14 mouse cellular contexts compared by ENCODE assay signal in the genomic region with DNA sequence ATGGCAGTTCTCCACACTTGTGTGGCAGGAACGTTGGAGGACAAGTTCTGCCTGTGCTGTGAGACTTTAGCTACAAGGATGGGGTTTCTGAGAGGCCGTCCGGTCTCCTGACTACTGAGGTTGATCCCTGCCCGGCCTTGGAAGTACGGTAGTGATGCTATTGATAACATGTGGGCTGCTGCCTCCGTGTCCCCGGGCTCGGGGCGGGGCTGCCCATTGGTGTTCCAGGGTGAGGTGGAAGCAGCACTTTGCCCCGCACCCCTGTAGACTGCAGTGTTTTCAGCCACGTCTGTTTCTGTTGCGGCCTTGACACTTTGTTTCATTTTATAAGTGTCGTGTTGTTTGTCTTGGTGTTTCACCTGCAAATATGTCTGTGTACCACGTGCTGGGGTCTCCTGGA. TPM values are rescaled to one million over a fixed set of nuclear protein-coding genes. Genes with fewer than 3 reads are reported as not detected.
A peak's percentile ranks its signal among the peaks of the same experiment; 100 is the strongest.
DNase-seq lines count a peak whose midpoint lies in the region; ATAC-seq and TF ChIP-seq lines count a peak whose summit lies in the region.
"Had no signal": no experiment of that assay in that cellular context is flagged by ENCODE, and none has a peak within 500 bp of the region (broad histone marks: within the 10 kb centered on the region; RNA-seq: fewer than 3 reads in every experiment).

No protein-coding gene starts in this region.

- no peak for TF ChIP-seq CTCF in kidney, postnatal 0 days (IDR thresholded peaks at IDR 0.05; ENCODE audit: low read depth)
- TF ChIP-seq CTCF in G1E (IDR thresholded peaks at IDR 0.05; ENCODE audit: low read depth, low read length), result no peak
- no peak for TF ChIP-seq CTCF in thymus, adult 2 months (IDR thresholded peaks at IDR 0.05; ENCODE audit: borderline replicate concordance, control insufficient read depth, extremely low read depth, insufficient read depth, low read length, poor library complexity)

- 74% methylated on average over 14 of the region's 14 CpGs for WGBS in kidney, postnatal 0 days
- WGBS in kidney, embryonic 14.5 days, result 78% methylated on average over 14 of the region's 14 CpGs
- WGBS in limb, embryonic 14.5 days, result 88% methylated on average over 14 of the region's 14 CpGs
- 98% methylated on average over 14 of the region's 14 CpGs for WGBS in thymus, adult 2 months

- 0 out of 2 replicates have a peak overlapping the region, but pooled peaks have one; percentile 11 for H3K27ac ChIP-seq in kidney, postnatal 0 days
- H3K27ac ChIP-seq in kidney, embryonic 14.5 days (ENCODE audit: low read depth, low read length), result no peak overlapping the region
- H3K27ac ChIP-seq in limb, embryonic 14.5 days (replicated peaks; ENCODE audit: low read depth, low read length), result 0 out of 2 replicates have a peak overlapping the region, but pooled peaks have one; percentile 7
- no peak overlapping the region for H3K27ac ChIP-seq in thymus, adult 2 months (ENCODE audit: control insufficient read depth, insufficient read depth, low read length)
- H3K27ac ChIP-seq: hindbrain, embryonic 12.5 days; midbrain, embryonic 15.5 days had no signal

- peaks cover 12% of the 10 kb centered on the region; the same call in 1 of the 2 replicates for H3K36me3 ChIP-seq in kidney, postnatal 0 days (ENCODE audit: insufficient read depth, low read length)
- H3K36me3 ChIP-seq in kidney, embryonic 14.5 days (ENCODE audit: control insufficient read depth, insufficient read depth, low read length), result peaks cover 10% of the 10 kb centered on the region; the same call in 1 of the 2 replicates
- peaks cover 87% of the 10 kb centered on the region for H3K36me3 ChIP-seq in G1E (replicated peaks)
- H3K36me3 ChIP-seq in limb, embryonic 14.5 days (ENCODE audit: control insufficient read depth, insufficient read depth, low read length), result peaks cover 25% of the 10 kb centered on the region
- H3K36me3 ChIP-seq in thymus, adult 2 months (ENCODE audit: control insufficient read depth, insufficient read depth, low read length), result 0 out of 2 replicates have a peak, but pooled peaks cover 1% of the 10 kb centered on the region

- H3K4me2 ChIP-seq in kidney, postnatal 0 days (ENCODE audit: low read length), result no peak overlapping the region
- no peak overlapping the region for H3K4me2 ChIP-seq in kidney, embryonic 14.5 days (replicated peaks; ENCODE audit: low read depth, low read length)
- no peak overlapping the region for H3K4me2 ChIP-seq in limb, embryonic 14.5 days (replicated peaks; ENCODE audit: low read depth, low read length, severe bottlenecking)
- H3K4me2 ChIP-seq: hindbrain, embryonic 12.5 days; midbrain, embryonic 15.5 days had no signal

- H3K27me3 ChIP-seq in kidney, postnatal 0 days (ENCODE audit: insufficient read depth, low read length), result no peaks in the 10 kb centered on the region
- H3K27me3 ChIP-seq in kidney, embryonic 14.5 days (ENCODE audit: control insufficient read depth, insufficient read depth, low read length), result no peaks in the 10 kb centered on the region
- H3K27me3 ChIP-seq in G1E (ENCODE audit: insufficient read depth, low read length), result no peaks in the 10 kb centered on the region
- H3K27me3 ChIP-seq in limb, embryonic 14.5 days (ENCODE audit: control insufficient read depth, insufficient read depth, low read length), result no peaks in the 10 kb centered on the region
- no peaks in the 10 kb centered on the region for H3K27me3 ChIP-seq in thymus, adult 2 months (ENCODE audit: control insufficient read depth, insufficient read depth, low read length)
- H3K27me3 ChIP-seq: hindbrain, embryonic 12.5 days; midbrain, embryonic 15.5 days had no signal

- H3K9me3 ChIP-seq in kidney, postnatal 0 days (replicated peaks; ENCODE audit: low read length), result no peaks in the 10 kb centered on the region
- no peaks in the 10 kb centered on the region for H3K9me3 ChIP-seq in kidney, embryonic 14.5 days (ENCODE audit: control insufficient read depth, low read length)
- no peaks in the 10 kb centered on the region for H3K9me3 ChIP-seq in G1E (replicated peaks)
- H3K9me3 ChIP-seq in limb, embryonic 14.5 days (ENCODE audit: control insufficient read depth, low read length), result no peaks in the 10 kb centered on the region
- H3K9me3 ChIP-seq: hindbrain, embryonic 12.5 days; midbrain, embryonic 15.5 days had no signal

- TF ChIP-seq POLR2A in limb, embryonic 14.5 days (IDR thresholded peaks at IDR 0.05; ENCODE audit: borderline replicate concordance, extremely low read depth, insufficient read depth, insufficient read length), result no peak
- TF ChIP-seq POLR2A in thymus, adult 2 months (IDR thresholded peaks at IDR 0.05; ENCODE audit: control insufficient read depth, extremely low read depth, insufficient read depth, low read length, poor library complexity), result no peak

- H3K9ac ChIP-seq in kidney, postnatal 0 days (ENCODE audit: low read depth, low read length), result no peak overlapping the region
- no peak overlapping the region for H3K9ac ChIP-seq in kidney, embryonic 14.5 days (ENCODE audit: low read depth, low read length)
- no peak overlapping the region for H3K9ac ChIP-seq in limb, embryonic 14.5 days (ENCODE audit: low read depth, low read length, severe bottlenecking)
- H3K9ac ChIP-seq: hindbrain, embryonic 12.5 days; midbrain, embryonic 15.5 days had no signal

- peaks cover 20% of the 10 kb centered on the region for H3K4me1 ChIP-seq in kidney, postnatal 0 days (replicated peaks; ENCODE audit: insufficient read depth, low read length)
- peaks cover 27% of the 10 kb centered on the region for H3K4me1 ChIP-seq in kidney, embryonic 14.5 days (ENCODE audit: control insufficient read depth, insufficient read depth, low read length)
- H3K4me1 ChIP-seq in G1E (ENCODE audit: insufficient read depth, low read depth, low read length), result peaks cover 73% of the 10 kb centered on the region
- peaks cover 32% of the 10 kb centered on the region for H3K4me1 ChIP-seq in limb, embryonic 14.5 days (ENCODE audit: control insufficient read depth, insufficient read depth, low read length)
- H3K4me1 ChIP-seq in thymus, adult 2 months (replicated peaks; ENCODE audit: control insufficient read depth, insufficient read depth, low read length), result peaks cover 7% of the 10 kb centered on the region

- ATAC-seq in kidney, postnatal 0 days (replicated peaks; ENCODE audit: low FRiP score, low read depth), result no peak
- ATAC-seq in kidney, embryonic 14.5 days (ENCODE audit: low FRiP score, low TSS enrichment), result no peak
- ATAC-seq in G1E (ENCODE audit: extremely low read depth, insufficient number of reproducible peaks, low FRiP score, poor library complexity, severe bottlenecking), result no peak
- ATAC-seq in limb, embryonic 14.5 days (ENCODE audit: low FRiP score, low read depth), result no peak
- no peak for ATAC-seq in megakaryocyte, adult 5-6 weeks (ENCODE audit: poor library complexity, severe bottlenecking)
- ATAC-seq: midbrain, embryonic 15.5 days had no signal

- H3K4me3 ChIP-seq in kidney, postnatal 0 days (replicated peaks; ENCODE audit: low read depth, low read length), result no peak overlapping the region
- H3K4me3 ChIP-seq in kidney, embryonic 14.5 days (ENCODE audit: low read length), result no peak overlapping the region
- H3K4me3 ChIP-seq in G1E (ENCODE audit: low read depth, low read length), result peak overlapping the region; percentile 47; the same call in 1 of the 2 replicates
- no peak overlapping the region for H3K4me3 ChIP-seq in limb, embryonic 14.5 days (replicated peaks; ENCODE audit: low read length)
- H3K4me3 ChIP-seq in thymus, adult 2 months (ENCODE audit: control insufficient read depth, insufficient read depth, low read length), result no peak overlapping the region
- H3K4me3 ChIP-seq: erythroblast, embryonic 14.5 days; hindbrain, embryonic 12.5 days; midbrain, embryonic 15.5 days had no signal

- peak; percentile 59 for DNase-seq in adrenal gland, postnatal 14 days
- no peak for DNase-seq in adrenal gland, postnatal 10 days
- DNase-seq in kidney, postnatal 0 days (ENCODE audit: low spot score), result no peak
- no peak for DNase-seq in G1E (ENCODE audit: low spot score)
- no peak for DNase-seq in limb, embryonic 14.5 days (ENCODE audit: low spot score)
- no peak for DNase-seq in thymus, adult 2 months
- DNase-seq: cerebellum, adult 9-11 months; lung, postnatal 14 days; right cerebral cortex, postnatal 14 days had no signal

RNA-seq across cellular contexts. Expression of gene Sec14l1, which starts 21.9 kb away (rescaled TPM):
- total RNA-seq in adrenal gland, postnatal 14 days (2021), result 119 TPM in 2 replicates
- 100 to 1,000 TPM; 101 to 113 TPM for total RNA-seq in adrenal gland, postnatal 10 days (2021)
- 87.6 and 93.7 TPM in 2 replicates for polyA plus RNA-seq in kidney, postnatal 0 days (2015; fragmentation: Nextera tagmentation; extraction: Ambion mirVana)
- 30.2 and 36.5 TPM in 2 replicates for polyA plus RNA-seq in kidney, embryonic 14.5 days (2014; fragmentation: Nextera tagmentation; extraction: Ambion mirVana)
- total RNA-seq in G1E (2014; fragmentation: Nextera tagmentation), result 72.9 and 82.8 TPM in 2 replicates
- 76.1 and 77.8 TPM in 2 replicates for total RNA-seq in G1E (2017)
- polyA plus RNA-seq in G1E (2012), result 88.9 and 95.5 TPM in 2 replicates
- polyA plus RNA-seq in limb, embryonic 14.5 days (2012; rRNA removed), result 72.5 and 85.2 TPM in 2 replicates
- 38.7 and 40.3 TPM in 2 replicates for polyA plus RNA-seq in limb, embryonic 14.5 days (2014; fragmentation: Nextera tagmentation; extraction: Ambion mirVana)
- total RNA-seq in megakaryocyte, adult 5-6 weeks (2015), result 24.3 and 29.1 TPM in 2 replicates
- total RNA-seq in megakaryocyte, adult 5-6 weeks (2017), result 32.3 and 41.7 TPM in 2 replicates
- 75.6 and 84.8 TPM in 2 replicates for polyA plus RNA-seq in thymus, adult 2 months (2012; rRNA removed)

Comparison
In these comparisons a context has a peak if more than half of its experiments do, and no peak if none do; other contexts are left out.
1. H3K27ac ChIP-seq: peak in kidney, postnatal 0 days (single experiment) and limb, embryonic 14.5 days (single experiment); none in kidney, embryonic 14.5 days (single experiment) and thymus, adult 2 months (single experiment).